Mouse (Mus musculus) G1E (cell line): ENCODE measurements at regions not wholly inside any gene's neighbourhood (a gene's known extent, or its start where the extent isn't known, plus 50 kb on each side); places are given as distances from the start of the nearest gene placed in this dataset.

ENCODE experiments used
- CTCF ChIP-seq: IDR thresholded peaks from 2 replicates; pipeline ENCODE4 v1.5.1; 2012; ENCODE audit warnings: low read depth, low read length, inconsistent platforms, mixed read lengths
- GATA1 ChIP-seq: IDR thresholded peaks from 2 replicates; pipeline ENCODE4 v1.6.1; 2012; ENCODE audit warnings: borderline replicate concordance, low read length, inconsistent platforms, mixed read lengths
- POLR2AphosphoS5 ChIP-seq: IDR thresholded peaks from 2 replicates; pipeline ENCODE4 v1.6.1; 2012; ENCODE audit warnings: low read depth, low read length, inconsistent platforms; ENCODE audit not compliant: insufficient replicate concordance
- TAL1 ChIP-seq: conservative IDR thresholded peaks from 2 replicates; pipeline ENCODE4 v1.6.1; 2012; ENCODE audit warnings: low read depth, low read length, inconsistent platforms, mixed read lengths

DNA sequence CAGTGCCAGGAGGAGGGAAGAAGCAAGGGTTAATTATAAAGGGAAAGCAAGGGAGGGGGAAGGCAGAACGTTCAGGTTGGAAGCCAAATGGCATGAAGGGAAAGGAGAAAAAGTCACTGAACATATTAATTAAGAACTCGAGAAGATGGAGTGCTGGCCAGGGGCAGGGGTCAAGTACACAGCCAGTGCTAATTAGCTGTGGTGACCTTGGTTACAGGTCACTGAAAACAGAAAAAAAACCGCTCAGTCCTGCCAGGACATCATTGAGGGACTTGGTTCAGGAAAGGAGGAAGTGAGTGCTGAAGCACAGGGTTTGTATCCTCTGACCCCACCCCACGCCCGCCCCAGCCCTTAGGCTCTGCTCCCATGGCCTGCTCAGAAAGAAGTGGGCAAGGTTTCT is 223.1 kb upstream of the Mocs1 start:
- TF ChIP-seq CTCF (no peak), POLR2AphosphoS5 (no peak), TAL1 (no peak), GATA1 (no peak)
